Mouse (Mus musculus) heart, postnatal 0 days (tissue): Measurements from ENCODE around the gene Tpmt.

Experiments used
- CTCF ChIP-seq: IDR thresholded peaks from 2 replicates; pipeline ENCODE4 v1.5.1; 2016; ENCODE audit warnings: antibody characterized with exemption, control low read depth, low read depth
- EP300 ChIP-seq: IDR thresholded peaks from 2 replicates; pipeline ENCODE4 v1.6.1; 2016; ENCODE audit warnings: antibody characterized with exemption, low read depth

GRCm38 (mm10) chr13:47044617-47044947 lies at the start of gene Tpmt:
- TF ChIP-seq EP300 (no peak), CTCF (no peak)
